Mouse (Mus musculus) kidney, embryonic 16.5 days (tissue): ENCODE results near the gene Xrcc4. TPM values are rescaled to one million over a fixed set of nuclear protein-coding genes. Genes with fewer than 3 reads are reported as not detected.

Experiments used
- ATAC-seq: fragments of 200-750 bp; cut with Nextera tagmentation; 2 replicates; pipeline ENCODE4 v1.8.0; 2017; ENCODE audit warnings: moderate TSS enrichment; ENCODE audit not compliant: low FRiP score, low TSS enrichment
- H3K27ac ChIP-seq: fragments of 300-500 bp; sonication (generic); 2 replicates; pipeline ENCODE4 v1.5.1; 2014; ENCODE audit warnings: low read length
- H3K27me3 ChIP-seq: fragments of 300-500 bp; sonication (generic); 2 replicates; pipeline ENCODE4 v1.6.1; 2014; ENCODE audit warnings: low read length, control low read depth, mixed read lengths; ENCODE audit not compliant: insufficient read depth
- H3K36me3 ChIP-seq: fragments of 300-500 bp; sonication (generic); 2 replicates; pipeline ENCODE4 v1.6.1; 2014; ENCODE audit warnings: low read length, control low read depth, mixed read lengths; ENCODE audit not compliant: insufficient read depth
- H3K4me1 ChIP-seq: fragments of 300-500 bp; sonication (generic); 2 replicates; pipeline ENCODE4 v1.6.1; 2014; ENCODE audit warnings: low read length, control low read depth, mixed read lengths; ENCODE audit not compliant: insufficient read depth
- H3K4me2 ChIP-seq: fragments of 300-500 bp; sonication (generic); replicated peaks from 2 replicates; pipeline ENCODE4 v1.6.1; 2014; ENCODE audit warnings: low read depth, low read length
- H3K4me3 ChIP-seq: fragments of 300-500 bp; sonication (generic); 2 replicates; pipeline ENCODE4 v1.5.1; 2014; ENCODE audit warnings: mild to moderate bottlenecking, low read length
- H3K9ac ChIP-seq: fragments of 300-500 bp; sonication (generic); replicated peaks from 2 replicates; pipeline ENCODE4 v1.6.1; 2014; ENCODE audit warnings: low read length
- H3K9me3 ChIP-seq: fragments of 300-500 bp; sonication (generic); 2 replicates; pipeline ENCODE4 v1.6.1; 2016; ENCODE audit warnings: low read length, control low read depth
- WGBS: fragments of 180-500 bp; shearing (Covaris S2); extraction: QIAGEN DNeasy Blood & Tissue Kit; methylation state at CpG from one replicate; pipeline ENCODE4 v1.1.7; 2014; 5-methylcytosine and 5-hydroxymethylcytosine counted together
- polyA plus RNA-seq: library from polyadenylated mRNA; unstranded; fragments of >200 nt; fragmentation: Nextera tagmentation; extraction: Ambion mirVana; gene quantifications from 2 replicates; pipeline ENCODE4 v1.2.1, GENCODE M21; 2015

Xrcc4 gene
- polyA plus RNA-seq, 1 experiment from 2014 or later, result 14.7 TPM

- 53% methylated on average over 2 of the region's 2 CpGs for WGBS
- no peak for ATAC-seq
- no peaks in the 10 kb centered on the region for H3K27me3 ChIP-seq
Observed at GRCm38 (mm10) chr13:89986087-89986486, 103.3 kb downstream of the Xrcc4 start.

GRCm38 (mm10) chr13:89970940-89971339 is 118.5 kb downstream of the Xrcc4 start:
- H3K4me1 ChIP-seq, result no peaks in the 10 kb centered on the region

More at GRCm38 (mm10) chr13:89986087-89986486, 103.3 kb downstream of the Xrcc4 start:
- Histone ChIP-seq H3K36me3 (no peaks in the 10 kb centered on the region), H3K4me1 (no peaks in the 10 kb centered on the region), H3K9ac (no peak overlapping the region), H3K4me2 (no peak overlapping the region), H3K9me3 (no peaks in the 10 kb centered on the region), H3K4me3 (no peak overlapping the region), H3K27ac (no peak overlapping the region)

GRCm38 (mm10) chr13:89968671-89969070 is 120.7 kb downstream of the Xrcc4 start:
- H3K9me3 ChIP-seq, result no peaks in the 10 kb centered on the region
- ATAC-seq, result no peak
- no peak overlapping the region for H3K4me2 ChIP-seq
- no peaks in the 10 kb centered on the region for H3K36me3 ChIP-seq
- no peaks in the 10 kb centered on the region for H3K27me3 ChIP-seq
- no peak overlapping the region for H3K27ac ChIP-seq
- no peak overlapping the region for H3K9ac ChIP-seq
- H3K4me1 ChIP-seq, result no peaks in the 10 kb centered on the region
- H3K4me3 ChIP-seq, result no peak overlapping the region

More at GRCm38 (mm10) chr13:89970940-89971339, 118.5 kb downstream of the Xrcc4 start:
- H3K27me3 ChIP-seq, result no peaks in the 10 kb centered on the region
- WGBS, result 84% methylated on average over 3 of the region's 3 CpGs
- H3K36me3 ChIP-seq, result no peaks in the 10 kb centered on the region
- H3K4me3 ChIP-seq, result no peak overlapping the region
- H3K4me2 ChIP-seq, result no peak overlapping the region
- no peak overlapping the region for H3K9ac ChIP-seq
- no peak overlapping the region for H3K27ac ChIP-seq
- no peaks in the 10 kb centered on the region for H3K9me3 ChIP-seq
- ATAC-seq, result no peak

- Histone ChIP-seq H3K27ac (no peak overlapping the region), H3K27me3 (no peaks in the 10 kb centered on the region), H3K4me1 (no peaks in the 10 kb centered on the region), H3K9me3 (no peaks in the 10 kb centered on the region), H3K36me3 (no peaks in the 10 kb centered on the region), H3K4me2 (no peak overlapping the region), H3K4me3 (no peak overlapping the region), H3K9ac (no peak overlapping the region)
- no peak for ATAC-seq
- 85% methylated on average over 2 of the region's 2 CpGs for whole genome bisulfite sequencing
Observed at GRCm38 (mm10) chr13:89944354-89944753, 145.1 kb downstream of the Xrcc4 start.

GRCm38 (mm10) chr13:89929477-89929876 is 159.9 kb downstream of the Xrcc4 start:
- Histone ChIP-seq H3K36me3 (no peaks in the 10 kb centered on the region), H3K27me3 (no peaks in the 10 kb centered on the region), H3K9ac (no peak overlapping the region), H3K9me3 (no peaks in the 10 kb centered on the region), H3K4me3 (no peak overlapping the region), H3K4me1 (no peaks in the 10 kb centered on the region), H3K27ac (no peak overlapping the region), H3K4me2 (peak overlapping the region; percentile 18; the same call in 1 of the 2 replicates)
- peak; percentile 69; the same call in 1 of the 2 replicates for ATAC-seq
- 6% methylated on average over 3 of the region's 3 CpGs for WGBS

GRCm38 (mm10) chr13:89918814-89919481 is 170.5 kb downstream of the Xrcc4 start:
- Histone ChIP-seq H3K9me3 (no peaks in the 10 kb centered on the region), H3K36me3 (no peaks in the 10 kb centered on the region), H3K9ac (no peak overlapping the region), H3K27me3 (no peaks in the 10 kb centered on the region), H3K27ac (no peak overlapping the region), H3K4me3 (no peak overlapping the region), H3K4me2 (no peak overlapping the region), H3K4me1 (0 out of 2 replicates have a peak, but pooled peaks cover 4% of the 10 kb centered on the region)
- WGBS, result 53% methylated on average over 3 of the region's 3 CpGs
- ATAC-seq, result peak; percentile 70; the same call in 1 of the 2 replicates

- ATAC-seq, result no peak
Observed at GRCm38 (mm10) chr13:89914332-89914731, 175.1 kb downstream of the Xrcc4 start.

GRCm38 (mm10) chr13:89913891-89914290 is 175.5 kb downstream of the Xrcc4 start:
- H3K4me2 ChIP-seq, result no peak overlapping the region
- H3K27me3 ChIP-seq, result no peaks in the 10 kb centered on the region
- no peaks in the 10 kb centered on the region for H3K36me3 ChIP-seq
- no peak overlapping the region for H3K4me3 ChIP-seq
- 86% methylated on average over 6 of the region's 6 CpGs for WGBS
- H3K9ac ChIP-seq, result no peak overlapping the region
- H3K27ac ChIP-seq, result no peak overlapping the region
- H3K4me1 ChIP-seq, result 0 out of 2 replicates have a peak, but pooled peaks cover 4% of the 10 kb centered on the region
- no peaks in the 10 kb centered on the region for H3K9me3 ChIP-seq
- ATAC-seq, result no peak

More at GRCm38 (mm10) chr13:89914332-89914731, 175.1 kb downstream of the Xrcc4 start:
- Histone ChIP-seq H3K9ac (no peak overlapping the region), H3K4me1 (0 out of 2 replicates have a peak, but pooled peaks cover 4% of the 10 kb centered on the region), H3K4me2 (no peak overlapping the region), H3K36me3 (no peaks in the 10 kb centered on the region), H3K27me3 (no peaks in the 10 kb centered on the region), H3K4me3 (no peak overlapping the region), H3K27ac (no peak overlapping the region), H3K9me3 (no peaks in the 10 kb centered on the region)
- WGBS, result 90% methylated on average over 5 of the region's 5 CpGs

- no peak overlapping the region for H3K4me2 ChIP-seq
- H3K9me3 ChIP-seq, result no peaks in the 10 kb centered on the region
- H3K27ac ChIP-seq, result no peak overlapping the region
- no peaks in the 10 kb centered on the region for H3K36me3 ChIP-seq
- H3K9ac ChIP-seq, result no peak overlapping the region
- H3K4me1 ChIP-seq, result no peaks in the 10 kb centered on the region
- no peak for ATAC-seq
- no peak overlapping the region for H3K4me3 ChIP-seq
- no peaks in the 10 kb centered on the region for H3K27me3 ChIP-seq
- WGBS, result 59% methylated on average over 2 of the region's 2 CpGs
Observed at GRCm38 (mm10) chr13:89906120-89906519, 183.3 kb downstream of the Xrcc4 start.

- Histone ChIP-seq H3K27me3 (no peaks in the 10 kb centered on the region), H3K9ac (no peak overlapping the region), H3K27ac (no peak overlapping the region), H3K4me3 (no peak overlapping the region), H3K36me3 (no peaks in the 10 kb centered on the region), H3K4me2 (no peak overlapping the region), H3K4me1 (no peaks in the 10 kb centered on the region), H3K9me3 (no peaks in the 10 kb centered on the region)
- 87% methylated on average over 4 of the region's 4 CpGs for whole genome bisulfite sequencing
- ATAC-seq, result no peak
Observed at GRCm38 (mm10) chr13:89899066-89899465, 190.3 kb downstream of the Xrcc4 start.
